Mouse (Mus musculus) retina, postnatal 7 days (tissue): ENCODE measurements around the gene Arhgap21.

Experiments used
- DNase-seq: peaks from one replicate; pipeline ENCODE4 v3.0.0-alpha.2; 2012; ENCODE audit warnings: low read depth, low spot score

Gene Arhgap21

DNA sequence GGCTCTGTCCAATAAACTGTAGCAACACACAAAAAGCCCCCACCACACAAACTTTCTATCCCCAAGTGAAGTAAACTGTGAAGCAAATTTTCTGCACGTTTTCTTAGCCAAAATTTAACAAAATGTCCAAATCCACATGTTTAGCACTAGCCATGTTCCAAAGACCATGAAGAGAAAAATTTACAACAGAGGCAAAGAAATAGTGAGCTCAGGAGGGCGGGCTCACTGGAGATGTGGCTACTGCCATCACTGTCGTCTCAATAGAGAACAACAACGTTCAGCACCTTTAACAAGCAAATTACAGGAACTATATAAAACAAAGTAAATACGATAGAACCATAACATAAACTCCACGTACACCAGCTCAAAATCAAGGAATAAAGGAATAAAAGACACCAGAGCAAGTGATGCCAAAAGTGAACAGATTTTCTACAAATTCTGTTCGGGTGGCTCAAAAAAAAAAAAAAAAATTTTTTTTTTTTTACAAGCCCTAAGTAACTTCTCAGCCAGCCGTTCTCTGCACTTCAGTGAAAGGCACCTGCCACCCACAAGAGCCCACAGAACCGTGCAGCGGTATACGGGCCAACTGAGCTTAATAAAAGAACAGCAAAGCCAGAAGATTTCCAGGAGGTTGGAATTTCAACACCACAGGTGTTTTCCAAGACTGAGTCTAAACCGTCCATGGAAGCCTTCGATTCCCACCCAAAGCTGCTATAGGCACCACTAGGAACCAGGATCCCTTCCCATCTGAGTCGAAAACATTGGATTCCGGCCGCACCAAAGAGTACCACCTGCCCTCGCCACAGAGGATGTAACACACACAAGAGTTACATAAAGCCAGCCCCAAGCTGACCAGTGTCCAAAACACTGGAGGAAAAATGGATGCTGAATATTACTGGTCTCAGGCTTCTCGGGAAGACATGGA is 2.2 kb downstream of the Arhgap21 start:
- DNase-seq = no peak

DNA sequence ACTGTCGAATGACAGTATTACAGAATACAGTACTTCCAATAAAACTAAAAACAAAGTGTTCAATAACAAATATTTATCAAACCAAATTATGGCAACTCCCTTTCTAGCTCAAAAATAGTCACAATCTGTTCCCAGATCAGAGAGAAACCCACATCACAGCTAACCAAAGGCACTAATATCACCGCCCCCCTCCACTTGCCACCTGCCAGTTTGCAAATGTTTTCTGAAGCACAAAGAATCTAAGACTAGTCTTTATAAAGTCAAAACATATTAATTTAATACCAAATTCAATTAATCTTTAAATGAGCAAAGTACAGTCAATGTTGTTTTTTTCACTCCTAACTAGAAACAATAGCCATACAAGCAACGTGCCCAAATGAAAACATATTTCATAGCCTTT is 3.3 kb downstream of the Arhgap21 start:
- no peak for DNase-seq

DNA sequence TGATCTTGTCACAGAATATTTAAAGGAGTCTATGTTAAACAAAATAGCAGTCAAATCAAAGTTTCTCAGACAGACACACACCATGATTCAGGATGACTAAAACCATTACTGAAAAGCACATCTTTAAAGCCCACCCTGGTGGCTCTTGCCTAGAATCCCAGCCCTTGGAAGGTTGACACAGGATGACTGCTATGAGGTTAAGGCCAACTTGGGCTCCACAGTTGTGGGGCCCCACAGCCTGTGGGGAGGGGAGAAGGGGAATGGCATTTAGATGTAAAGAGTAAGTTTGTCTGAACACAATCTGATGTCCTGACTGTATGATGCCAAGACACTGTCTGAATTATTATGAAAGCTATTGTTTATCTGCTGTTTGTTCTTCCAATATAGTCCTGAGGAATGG is 4.2 kb downstream of the Arhgap21 start:
- DNase-seq = no peak

DNA sequence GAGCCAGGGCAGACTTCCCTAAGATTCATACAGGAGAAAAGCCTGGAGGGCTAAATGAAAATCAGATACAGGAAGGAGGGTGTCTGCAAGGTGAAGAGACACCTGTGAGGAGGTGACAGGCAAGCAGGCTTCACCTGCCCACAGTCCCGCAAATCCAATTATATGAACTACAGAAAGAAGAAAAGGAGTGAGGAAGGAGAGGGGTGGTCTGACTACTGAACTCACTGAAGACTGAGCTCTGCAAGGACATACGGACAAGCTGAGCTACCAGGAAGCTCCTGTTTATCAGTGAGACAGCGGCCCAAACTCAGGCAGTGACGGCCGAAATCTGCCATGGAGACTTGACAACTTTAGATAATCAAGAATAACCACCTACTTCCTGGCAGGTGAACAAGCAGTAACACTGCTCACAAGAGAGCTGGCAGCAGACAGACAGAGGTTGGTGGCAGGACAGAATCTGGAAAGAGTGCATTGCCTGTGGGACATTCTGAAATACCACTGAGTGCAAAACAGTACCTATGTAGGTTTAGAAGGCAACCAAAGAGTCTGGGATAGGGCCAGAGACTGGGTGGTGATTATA is 5.4 kb downstream of the Arhgap21 start:
- no peak for DNase-seq

DNA sequence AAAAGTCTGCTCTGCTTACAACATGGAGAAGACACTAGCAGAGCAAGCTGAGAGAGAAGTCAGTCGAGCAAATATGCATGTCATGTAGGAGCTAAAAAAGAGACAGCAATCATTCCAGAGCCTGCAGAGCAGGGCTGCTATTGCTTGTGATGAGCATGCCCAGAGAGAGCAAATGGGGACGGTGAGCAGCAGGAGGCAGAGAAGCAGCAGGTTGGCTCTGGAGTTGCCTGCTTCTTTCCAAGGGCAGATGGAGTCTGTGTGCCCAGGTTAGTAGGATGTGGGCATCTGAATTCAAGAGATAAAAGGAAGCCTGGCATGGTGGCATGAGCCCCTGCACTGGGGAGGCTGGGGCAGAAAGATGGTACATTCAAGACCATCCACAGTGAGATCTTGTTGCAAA is 6.4 kb downstream of the Arhgap21 start:
- DNase-seq = no peak

DNA sequence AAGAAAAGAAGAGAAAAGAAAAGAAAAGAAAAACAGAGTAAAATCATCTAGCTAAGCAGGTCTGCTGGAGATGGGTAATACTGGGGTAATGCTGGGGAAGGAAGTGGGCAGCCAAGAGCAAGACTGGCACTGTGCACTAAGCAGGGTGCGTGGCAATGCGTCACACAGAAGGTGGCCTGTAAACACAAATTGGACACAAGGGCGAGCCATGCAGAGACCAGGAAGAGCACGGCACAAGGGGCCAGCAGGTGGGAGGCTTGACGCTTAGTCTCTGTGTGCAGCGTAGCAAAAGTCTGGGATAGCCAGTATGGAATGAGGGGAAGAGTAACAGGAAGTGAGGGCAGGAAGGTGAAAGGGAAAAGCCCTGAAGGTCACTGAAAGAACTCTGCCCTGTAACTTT is 6.9 kb downstream of the Arhgap21 start:
- no peak for DNase-seq

DNA sequence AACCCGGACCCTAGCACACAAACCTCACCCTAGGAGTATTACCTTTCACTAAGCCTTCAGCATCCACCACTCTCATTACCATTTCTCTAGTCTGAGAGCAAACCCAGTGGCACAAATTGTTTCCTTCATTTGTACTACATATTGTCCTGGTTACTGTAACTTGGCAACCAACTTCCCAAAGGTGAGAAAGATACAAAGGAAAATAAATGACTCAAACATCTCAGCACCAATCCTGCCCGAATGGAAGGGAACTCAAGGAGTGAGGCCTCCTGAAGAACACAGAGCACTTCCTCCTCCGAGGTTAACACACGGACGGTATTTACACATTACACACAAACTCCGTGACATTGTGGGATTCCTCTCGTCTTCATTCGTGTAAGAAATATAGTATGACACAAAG is 7.4 kb downstream of the Arhgap21 start:
- no peak for DNase-seq

DNA sequence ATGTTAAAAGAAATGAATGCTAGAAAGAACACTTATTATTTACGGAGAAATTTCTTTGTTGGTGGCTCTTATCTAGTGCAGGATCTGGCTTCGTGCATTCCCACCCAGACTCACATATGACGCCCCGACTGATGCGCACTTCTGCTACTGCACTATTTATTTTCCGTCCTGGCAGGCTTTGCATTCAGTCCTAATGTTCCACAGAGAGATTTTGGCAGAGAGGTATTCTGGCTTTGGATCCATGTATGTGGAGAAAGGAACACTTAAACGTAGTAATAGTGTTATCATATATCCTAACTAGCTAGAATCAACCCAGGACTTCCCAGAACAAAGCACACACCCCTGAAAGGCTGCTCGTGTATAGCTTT is 8.0 kb downstream of the Arhgap21 start:
- DNase-seq = no peak

DNA sequence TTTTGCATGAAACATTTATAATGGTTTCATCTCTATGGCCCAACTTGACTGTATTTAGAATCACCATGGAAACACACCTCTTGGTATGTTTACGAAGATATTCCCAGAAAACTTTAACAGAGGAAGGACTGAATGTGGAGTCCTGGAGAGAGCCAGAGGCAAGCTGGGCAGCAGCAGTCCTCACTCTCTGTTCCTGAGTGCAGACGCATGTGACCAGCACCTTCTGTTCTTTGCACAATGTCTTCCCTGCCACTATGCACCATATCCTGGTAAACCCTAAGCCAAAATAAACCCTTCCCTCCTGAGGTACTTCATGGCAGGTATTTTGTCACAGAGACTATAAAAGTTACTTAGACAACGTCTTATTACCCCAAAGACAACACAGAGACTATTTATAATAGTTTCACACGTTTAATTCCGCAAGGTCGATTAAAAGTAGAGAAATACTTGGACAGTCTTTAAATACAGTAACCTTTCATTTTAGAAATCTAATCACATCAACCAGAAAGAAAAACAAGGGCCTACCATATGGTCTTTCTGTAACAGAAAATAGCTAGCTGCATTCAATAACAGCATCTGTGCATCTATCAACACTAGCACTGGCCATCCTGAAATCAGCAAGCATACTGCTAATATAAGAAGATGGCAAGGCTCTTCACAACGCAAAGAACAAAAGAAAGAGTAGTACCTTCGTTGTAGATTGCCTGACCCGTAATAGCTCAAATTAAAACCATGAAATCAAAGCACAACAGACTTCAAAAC is 8.6 kb downstream of the Arhgap21 start:
- DNase-seq = no peak

DNA sequence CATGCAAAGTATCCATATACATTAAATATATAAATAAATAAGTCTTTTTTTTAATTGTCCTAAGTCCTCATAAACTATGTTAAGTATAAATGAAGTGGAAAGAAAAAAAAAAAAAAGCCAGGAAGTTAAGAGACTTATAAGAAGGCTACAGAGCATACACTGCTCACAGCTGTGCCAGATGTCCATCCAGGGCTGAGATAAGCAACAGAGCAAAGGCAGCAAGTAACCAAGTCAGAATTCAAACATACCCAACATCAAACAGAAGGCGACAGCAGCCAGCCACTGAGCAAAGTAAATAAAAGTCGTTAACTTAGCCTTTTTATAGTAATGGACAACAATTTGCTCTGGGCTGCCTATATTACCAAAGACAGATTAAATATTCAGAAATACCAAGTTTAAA is 9.6 kb downstream of the Arhgap21 start:
- DNase-seq = no peak

DNA sequence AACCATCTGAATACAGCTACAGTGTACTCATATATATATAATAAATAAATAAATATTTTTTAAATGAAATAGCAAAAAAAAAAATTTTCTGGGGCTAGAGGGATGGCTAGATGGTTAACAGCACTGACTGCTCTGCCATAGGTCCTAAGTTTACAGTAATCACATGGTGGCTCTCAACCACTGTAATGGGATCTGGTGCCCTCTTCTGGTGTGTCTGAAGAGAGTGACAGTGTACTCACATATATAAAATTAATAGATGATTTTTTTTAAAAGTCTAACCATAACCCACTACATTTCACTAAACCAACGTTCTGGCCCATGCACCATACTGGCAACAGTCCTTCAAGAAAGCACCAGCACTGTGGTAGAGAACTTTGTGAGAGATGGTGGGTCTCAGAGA is 10.7 kb downstream of the Arhgap21 start:
- DNase-seq = no peak

DNA sequence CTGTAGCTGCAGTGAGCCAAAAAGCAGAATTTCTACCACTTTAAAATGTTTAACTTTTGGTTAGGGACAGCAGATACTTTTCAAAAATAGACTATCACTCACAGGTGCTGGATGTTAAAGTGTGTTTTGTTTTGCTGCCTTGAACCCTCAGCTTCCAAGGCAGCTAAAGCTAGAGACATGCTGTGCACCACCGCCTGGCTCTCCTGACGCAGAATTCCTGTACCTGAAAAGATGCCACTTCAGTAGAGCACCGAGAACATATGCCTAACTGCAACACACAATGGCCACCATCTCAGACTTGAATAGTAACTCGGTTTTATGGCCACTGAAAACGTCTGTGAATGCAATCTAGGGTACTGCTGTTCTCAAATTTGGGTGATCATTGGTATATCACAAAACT is 12.0 kb downstream of the Arhgap21 start:
- DNase-seq = no peak

DNA sequence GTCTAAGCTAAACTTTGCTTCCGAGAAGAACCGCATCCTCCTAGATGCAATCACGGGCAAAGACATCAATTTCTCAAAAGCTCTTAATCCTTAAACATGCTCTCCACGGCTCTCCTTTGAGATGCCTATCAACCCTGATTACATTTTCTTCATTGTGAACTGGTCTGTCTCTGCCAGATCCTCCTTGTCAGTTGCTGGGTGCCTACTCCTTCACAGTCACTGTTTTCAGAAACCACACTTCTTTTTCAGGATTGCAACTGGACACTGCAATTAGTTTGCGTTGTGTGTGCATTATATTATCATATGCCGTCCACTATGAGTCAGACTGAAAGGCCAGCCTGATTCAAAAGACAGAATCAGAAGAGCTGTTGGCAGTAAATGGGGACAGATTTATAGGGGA is 12.7 kb downstream of the Arhgap21 start:
- DNase-seq = no peak

DNA sequence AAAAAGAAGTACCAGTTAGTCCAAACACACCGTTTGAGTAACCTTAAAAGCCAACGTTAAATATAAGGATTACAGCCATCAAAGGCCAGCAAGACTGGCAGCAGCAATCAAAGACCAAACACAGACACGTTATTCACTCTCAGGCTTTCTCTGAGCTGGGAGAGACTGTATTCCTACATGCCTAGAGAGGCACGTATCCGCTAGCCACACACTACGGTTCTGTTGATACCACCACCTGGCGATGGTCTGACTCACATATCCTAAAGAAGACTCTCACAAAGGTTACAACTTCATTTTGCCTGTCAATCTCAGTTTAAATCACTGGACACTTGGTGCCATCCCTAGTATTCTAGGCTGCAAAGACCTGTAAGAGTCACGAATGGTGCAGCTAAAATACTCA is 13.3 kb downstream of the Arhgap21 start:
- no peak for DNase-seq

DNA sequence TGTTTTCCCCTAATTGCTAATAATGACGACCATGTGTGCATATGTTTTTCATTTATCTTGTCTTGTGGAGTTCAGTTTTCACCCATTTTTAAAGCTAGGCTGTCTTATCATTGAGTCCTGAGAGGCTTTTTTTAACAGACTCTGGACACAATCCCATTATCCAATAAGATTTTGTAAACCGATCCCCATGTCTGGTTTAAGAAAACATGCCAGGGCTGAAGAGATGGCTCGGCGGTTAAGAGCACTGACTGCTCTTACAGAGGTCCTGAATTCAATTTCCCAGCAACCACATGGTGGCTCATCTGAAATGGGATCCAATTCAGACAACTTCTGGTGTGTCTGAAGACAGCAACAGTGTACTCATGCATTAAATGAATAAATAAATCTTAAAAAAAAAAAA is 16.0 kb downstream of the Arhgap21 start:
- no peak for DNase-seq

DNA sequence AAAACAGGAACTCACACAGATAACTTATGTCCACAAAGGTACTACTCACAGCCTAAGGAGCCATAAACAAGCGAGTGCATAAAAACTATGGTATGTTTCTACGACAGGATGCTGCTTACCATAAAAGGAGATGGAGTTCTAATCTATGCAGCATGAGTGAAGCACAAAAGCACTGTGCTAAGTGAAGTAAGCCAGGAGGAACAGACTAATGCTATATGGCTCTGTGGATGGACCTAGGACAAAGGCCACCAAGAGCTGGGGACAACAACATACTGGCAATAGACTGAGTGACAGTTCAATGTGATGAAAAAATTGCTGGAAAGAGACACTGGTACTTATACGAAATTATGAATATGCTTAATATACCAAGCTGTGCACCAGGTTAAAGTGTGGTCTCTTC is 19.5 kb downstream of the Arhgap21 start:
- DNase-seq = no peak

DNA sequence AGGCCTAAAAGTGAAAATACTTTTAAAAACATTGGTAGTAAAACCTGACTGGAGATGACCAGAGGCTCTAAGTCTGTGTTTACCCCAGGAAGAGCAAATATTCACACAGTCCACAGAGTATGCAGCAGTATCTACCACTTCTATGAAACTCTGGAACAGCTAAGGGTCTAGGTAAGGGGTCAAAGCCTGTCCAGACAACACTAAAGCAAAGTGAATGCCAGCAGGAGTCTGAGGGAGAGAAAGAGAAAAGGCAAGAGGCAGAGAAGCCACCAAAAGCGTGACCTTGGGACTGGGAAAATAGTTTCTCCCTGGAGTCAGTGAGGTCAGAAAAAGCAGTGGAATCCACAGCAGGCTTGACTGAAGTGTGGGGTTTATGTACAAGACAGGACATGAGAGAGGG is 21.6 kb downstream of the Arhgap21 start:
- no peak for DNase-seq

DNA sequence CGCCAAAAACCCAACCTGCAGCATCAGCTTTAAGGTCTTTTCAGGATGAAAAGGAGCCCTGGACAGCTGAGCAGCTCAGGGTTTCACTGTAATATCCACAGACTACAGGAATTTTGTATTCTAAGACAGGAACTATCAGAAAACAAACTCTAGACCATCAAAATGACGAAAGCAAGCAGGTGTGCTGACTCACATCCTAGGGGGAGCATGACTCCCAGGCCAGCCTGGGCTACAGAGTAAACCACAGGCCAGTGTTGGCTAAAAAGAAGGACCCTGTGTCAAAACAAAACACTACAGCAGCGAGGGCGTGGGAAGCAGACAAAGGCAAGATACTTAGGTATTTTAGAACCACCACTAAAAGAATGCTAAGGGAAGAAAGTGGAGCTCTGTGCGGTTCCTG is 23.1 kb downstream of the Arhgap21 start:
- DNase-seq = no peak

DNA sequence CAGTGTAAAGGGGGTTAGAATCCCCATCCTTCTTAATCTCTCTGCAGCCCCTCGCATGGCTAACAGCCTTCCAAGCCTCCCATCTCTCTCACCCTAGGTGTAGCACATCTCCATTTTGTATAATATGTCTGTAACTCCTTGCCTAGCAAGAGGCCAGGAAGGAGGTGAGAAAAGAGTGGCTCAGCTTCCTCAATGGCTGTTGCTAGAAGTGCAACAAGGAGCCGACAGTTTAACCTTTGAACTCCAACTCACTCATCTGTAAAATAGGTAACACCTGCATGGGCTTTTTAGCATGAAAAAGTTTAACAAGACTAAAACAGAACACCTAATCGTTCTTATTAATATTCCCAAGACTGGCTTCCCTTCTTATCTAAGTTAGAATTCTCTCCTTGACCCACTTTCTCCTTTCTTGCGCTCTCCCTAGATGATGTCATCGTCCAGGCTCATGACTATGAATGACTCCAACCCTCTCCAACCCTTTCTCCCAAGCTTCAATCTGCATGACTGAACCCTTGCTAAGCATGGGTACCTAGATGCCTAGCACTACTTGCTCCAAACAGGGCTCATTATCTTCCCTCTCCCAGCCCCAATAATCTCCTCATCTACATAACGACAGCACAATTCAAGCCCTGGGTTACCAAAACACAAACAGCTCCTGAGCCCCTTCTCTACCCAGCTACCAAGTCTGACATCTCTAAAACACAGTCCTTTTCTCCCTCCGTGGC is 24.8 kb downstream of the Arhgap21 start:
- no peak for DNase-seq

DNA sequence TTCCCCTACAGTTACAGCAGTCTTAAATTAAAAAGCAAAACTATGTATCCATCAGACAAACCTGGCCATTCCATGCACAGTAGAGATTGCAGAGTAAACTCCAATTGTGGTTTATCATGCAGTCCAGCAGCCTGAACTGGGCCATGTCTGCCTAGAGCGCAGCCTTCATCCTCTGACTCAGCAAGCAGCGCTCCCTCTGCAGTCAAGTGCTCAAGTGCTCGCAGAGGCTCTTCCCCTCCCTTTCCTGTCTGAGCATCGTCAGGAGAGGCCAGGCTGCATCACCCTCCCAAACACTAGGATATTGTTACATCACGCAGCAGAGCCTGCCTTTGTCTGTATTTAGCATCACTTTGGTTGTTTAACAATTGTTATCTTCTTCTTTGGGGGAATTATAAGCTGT is 25.5 kb downstream of the Arhgap21 start:
- DNase-seq = no peak

DNA sequence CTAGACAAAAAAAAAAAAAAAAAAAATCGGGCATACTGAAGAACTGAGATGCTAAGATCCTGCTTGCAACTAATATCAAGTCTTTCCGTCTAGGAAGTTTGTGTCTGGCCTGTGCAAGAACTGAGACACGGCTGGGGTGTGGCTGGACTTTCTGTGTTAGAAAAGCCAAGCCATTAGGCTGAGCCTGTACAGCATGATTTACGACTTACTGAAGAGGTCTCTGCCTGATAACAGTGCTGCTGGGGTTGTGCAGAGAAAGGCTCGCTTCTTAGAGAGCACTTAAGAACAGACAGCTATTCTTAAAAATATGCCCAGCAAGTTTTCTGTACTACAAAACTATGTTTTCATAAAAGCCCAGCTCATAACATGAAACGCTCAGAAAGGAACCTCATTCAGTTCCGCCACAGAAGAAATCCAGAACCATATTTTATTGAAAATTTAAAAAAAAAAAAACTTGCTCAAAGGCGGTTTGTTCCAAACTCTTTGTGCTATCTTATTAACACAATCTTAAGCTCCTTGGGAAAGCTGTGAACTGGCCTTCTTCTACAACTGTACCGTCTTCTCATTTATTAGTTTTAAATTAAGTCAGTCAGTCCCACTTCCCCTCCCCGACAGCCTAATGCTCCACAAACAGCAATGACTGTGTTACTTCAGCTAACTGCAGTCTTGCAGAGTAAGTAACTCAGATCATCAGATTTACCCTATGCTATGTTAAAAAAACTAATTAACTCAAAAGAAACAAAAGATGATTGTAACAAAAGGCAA is 26.1 kb downstream of the Arhgap21 start:
- no peak for DNase-seq
